Mouse (Mus musculus): ENCODE measurements around the gene Ubtf.

Gene Ubtf

GRCm38 (mm10) chr11:102317901-102318575 is 1.5 kb downstream of the Ubtf start:
- DNase-seq (ENCODE audit: low spot score in 2 of 2) = peak in 1 of 2 experiments; percentile 40

- DNase-seq (ENCODE audit: low spot score in 2 of 2) = peak; percentile 44 to 53
These were observed 2.1 kb downstream of the Ubtf start for GRCm38 (mm10) chr11:102317298-102317900.

DNA sequence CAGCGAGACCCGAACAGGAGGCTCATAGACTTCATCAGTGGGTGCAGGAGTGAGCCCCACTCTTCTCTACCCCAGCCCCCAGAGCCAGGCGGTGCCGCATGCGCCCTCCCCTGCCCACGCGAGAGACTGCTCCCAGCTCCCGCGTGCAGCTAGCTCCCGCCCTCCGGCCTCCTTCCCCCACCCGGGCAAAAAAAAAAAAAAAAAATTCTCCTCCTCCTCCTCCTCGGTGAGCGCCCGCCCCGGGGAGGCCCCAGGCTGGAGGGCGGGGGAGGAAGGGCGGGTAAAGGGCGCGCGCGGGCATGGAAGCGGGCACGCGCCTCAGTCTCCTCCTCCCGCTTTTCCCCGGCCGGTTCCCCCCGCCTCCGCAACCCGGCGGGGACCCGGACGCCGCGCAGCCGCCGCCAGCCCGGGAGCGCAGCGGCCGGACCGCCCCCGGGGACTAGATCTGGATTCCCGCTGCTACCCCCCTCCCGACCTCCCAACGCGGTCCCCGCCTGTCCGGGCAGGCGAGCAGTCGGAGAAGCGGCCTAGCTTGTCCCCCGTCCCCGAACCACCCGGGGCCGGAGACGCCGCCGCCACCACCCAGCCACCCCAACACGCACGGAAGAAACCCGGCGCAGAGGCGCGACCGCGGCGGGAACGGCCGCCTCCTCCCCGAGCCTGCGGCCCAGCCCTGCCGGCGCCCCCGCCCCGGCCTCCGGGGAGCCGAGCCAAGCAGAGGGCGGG is 2.8 kb downstream of the Ubtf start:
- peak; percentile 78 to 80 for DNase-seq (ENCODE audit: low spot score in 2 of 2)

DNA sequence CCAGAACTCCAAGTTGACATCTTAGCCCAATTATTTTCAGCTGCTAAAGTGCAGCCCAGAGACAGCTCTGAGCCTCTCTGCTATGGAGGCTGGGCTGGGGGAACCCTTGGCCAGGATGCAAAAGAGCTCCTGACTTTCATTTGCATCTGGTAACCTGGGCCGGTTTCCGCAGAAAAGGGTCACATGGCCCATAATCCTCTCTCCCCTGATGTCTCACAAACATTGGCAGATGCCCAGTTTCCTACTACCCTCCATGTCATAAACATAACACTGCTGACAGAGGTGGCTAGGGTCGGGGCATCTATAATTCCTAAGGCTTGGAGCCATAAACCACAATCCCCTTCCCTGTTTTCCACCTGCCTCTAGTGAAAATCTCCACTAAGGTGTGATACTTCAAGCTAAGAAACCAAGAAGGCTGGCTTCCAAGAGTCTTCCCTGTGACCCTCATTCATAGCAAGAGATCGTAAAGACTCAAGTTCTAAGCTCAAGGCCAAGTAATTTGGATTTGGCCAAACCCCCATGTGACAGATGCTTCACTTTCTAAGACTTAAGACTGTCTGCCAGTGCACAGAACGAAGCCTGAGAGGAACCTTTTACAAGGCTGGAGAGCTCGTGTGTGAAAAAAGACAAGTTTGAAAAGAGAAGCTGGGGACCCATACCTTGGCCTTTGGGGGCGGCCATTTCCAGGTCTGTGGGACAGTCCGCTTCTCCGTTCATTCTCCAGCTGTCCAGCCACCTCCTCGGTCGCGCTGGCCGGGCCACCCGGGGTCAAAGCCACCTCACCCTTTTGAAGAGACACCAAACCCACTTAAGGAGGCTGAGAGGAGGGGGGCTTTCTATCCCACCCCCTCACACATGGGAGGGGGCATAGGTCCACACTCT is 3.6 kb downstream of the Ubtf start:
- no peak for DNase-seq (ENCODE audit: low spot score in 2 of 2)

- DNase-seq (ENCODE audit: low spot score in 2 of 2) = no peak
These were observed 5.2 kb downstream of the Ubtf start for GRCm38 (mm10) chr11:102314321-102314720.

DNA sequence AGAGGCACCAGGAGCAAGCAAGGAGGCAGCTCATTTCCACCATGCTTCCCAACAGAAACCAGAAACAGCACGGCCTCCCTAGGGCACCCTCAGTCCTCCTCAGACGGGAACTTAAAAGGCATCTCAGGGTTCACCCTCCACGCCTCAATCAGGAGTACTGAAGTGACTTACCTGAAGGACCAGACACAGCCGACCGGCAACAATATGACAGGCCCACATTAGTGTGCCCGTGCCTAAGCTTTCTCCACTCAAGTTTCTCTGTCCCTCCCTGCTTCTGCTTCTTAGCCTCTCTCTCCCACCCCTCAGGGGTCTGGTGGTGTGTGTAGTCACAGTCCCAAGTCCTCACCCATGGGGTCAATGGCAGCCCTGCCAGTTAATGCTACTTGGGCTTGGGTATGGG is 7.0 kb downstream of the Ubtf start:
- DNase-seq (ENCODE audit: low spot score in 2 of 2) = no peak

- no peak for DNase-seq (ENCODE audit: low spot score in 2 of 2)
These were observed 7.6 kb downstream of the Ubtf start for GRCm38 (mm10) chr11:102311966-102312365.

GRCm38 (mm10) chr11:102310768-102311695 is 8.5 kb downstream of the Ubtf start:
- no peak for DNase-seq (ENCODE audit: low spot score in 2 of 2)

DNA sequence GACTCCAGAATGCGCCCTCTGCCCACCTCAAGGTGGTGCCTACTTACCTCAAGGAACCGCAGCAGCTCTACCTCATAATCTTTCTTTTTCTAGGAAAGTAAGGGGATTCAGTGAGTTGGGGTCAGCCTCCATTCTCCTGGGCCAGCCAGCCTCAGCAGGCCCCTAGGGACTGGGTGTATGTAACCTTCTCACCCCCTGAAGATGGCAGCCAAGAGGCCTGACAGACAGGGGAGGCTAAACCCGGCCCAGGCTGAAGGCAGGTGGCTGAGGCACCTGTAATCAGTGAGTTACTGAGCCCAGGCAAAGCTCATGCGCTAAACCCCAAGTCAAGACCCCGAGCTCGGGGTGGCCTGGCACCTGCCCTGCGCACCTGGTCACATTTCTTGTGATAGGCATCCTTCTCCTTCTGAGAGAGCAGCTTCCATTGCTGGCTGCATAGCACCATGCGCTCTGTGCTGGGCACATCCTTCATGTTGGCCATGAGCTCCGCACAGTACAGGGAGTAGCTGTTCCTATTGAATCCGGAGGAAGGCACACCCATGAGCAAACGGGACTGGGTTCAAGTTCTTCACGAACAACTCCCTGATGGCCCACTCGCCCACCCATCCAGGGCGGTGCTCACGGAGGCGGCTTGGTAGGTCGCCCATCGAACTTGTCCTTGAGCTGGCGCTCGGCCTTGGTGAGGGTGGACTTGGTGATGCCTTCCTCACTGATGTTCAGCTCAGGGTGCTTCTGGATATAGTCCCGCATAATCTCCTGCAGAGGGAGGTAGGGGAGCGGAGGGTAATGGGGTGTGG is 9.5 kb downstream of the Ubtf start:
- DNase-seq (ENCODE audit: low spot score in 2 of 2) = no peak

DNA sequence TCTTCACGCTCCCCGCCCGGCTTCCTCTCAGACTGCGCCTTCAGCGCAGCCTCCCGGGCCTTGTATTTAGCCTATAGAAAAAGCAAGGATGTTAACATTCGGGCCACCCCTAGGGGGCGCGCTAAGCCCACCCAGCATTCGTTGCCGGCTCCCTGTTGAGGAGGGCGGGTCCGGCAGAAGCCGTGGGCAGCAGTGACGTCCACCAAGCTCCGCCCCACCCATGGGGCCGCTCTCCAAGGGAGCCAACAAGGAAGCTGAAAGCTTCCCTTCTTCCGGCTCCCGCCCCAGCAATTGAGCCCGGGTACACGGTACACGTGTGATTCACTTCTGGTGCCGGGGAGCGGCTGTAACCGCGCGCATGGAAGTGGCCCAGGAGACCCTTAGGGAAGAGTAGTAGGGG is 10.6 kb downstream of the Ubtf start:
- peak; percentile 98 for DNase-seq (ENCODE audit: low spot score in 2 of 2)

GRCm38 (mm10) chr11:102308104-102308503 is 11.4 kb downstream of the Ubtf start:
- no peak for DNase-seq (ENCODE audit: low spot score in 2 of 2)

GRCm38 (mm10) chr11:102305359-102305758 is 14.2 kb downstream of the Ubtf start:
- DNase-seq (ENCODE audit: low spot score in 2 of 2) = no peak

DNA sequence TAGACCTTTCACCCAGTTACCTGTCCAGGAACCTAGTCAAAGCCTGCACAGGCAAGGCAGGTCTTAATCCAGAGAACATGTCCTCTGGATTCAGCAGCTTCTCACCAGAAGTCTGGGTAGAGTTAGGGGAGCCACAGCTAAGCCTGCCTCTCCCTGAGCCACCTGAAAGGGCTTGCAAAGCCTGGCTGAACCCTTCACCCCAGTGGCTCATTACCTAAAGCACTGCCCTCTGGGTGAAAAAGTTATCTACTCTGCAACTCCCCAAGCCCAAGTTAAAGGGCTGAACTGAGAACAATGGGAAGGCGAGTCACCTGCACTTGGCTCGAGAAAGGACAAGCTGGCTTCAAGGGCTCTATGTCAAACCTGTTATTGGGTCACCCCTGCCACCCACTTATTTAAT is 15.4 kb downstream of the Ubtf start:
- no peak for DNase-seq (ENCODE audit: low spot score in 2 of 2)

DNA sequence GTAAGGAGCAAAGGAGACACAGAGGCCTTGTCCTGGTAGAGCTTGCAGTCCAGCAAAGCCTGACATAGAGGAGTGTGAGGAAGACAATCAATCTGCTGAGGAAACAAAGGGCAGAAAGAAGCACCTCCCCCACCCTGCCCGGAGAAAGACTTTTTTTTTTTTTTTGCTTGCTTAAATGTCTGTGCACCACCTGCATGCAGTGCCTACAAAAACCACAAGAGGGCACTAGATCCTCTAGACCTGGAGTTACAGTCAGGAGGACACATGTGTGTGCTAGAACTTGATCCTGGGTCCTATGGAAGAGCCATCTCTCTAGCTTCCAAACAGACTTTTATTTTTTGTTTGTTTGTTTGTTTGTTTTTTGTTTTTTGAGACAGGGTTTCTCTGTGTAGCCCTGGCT is 19.7 kb downstream of the Ubtf start:
- DNase-seq (ENCODE audit: low spot score in 2 of 2) = peak in 1 of 2 experiments; percentile 46

DNA sequence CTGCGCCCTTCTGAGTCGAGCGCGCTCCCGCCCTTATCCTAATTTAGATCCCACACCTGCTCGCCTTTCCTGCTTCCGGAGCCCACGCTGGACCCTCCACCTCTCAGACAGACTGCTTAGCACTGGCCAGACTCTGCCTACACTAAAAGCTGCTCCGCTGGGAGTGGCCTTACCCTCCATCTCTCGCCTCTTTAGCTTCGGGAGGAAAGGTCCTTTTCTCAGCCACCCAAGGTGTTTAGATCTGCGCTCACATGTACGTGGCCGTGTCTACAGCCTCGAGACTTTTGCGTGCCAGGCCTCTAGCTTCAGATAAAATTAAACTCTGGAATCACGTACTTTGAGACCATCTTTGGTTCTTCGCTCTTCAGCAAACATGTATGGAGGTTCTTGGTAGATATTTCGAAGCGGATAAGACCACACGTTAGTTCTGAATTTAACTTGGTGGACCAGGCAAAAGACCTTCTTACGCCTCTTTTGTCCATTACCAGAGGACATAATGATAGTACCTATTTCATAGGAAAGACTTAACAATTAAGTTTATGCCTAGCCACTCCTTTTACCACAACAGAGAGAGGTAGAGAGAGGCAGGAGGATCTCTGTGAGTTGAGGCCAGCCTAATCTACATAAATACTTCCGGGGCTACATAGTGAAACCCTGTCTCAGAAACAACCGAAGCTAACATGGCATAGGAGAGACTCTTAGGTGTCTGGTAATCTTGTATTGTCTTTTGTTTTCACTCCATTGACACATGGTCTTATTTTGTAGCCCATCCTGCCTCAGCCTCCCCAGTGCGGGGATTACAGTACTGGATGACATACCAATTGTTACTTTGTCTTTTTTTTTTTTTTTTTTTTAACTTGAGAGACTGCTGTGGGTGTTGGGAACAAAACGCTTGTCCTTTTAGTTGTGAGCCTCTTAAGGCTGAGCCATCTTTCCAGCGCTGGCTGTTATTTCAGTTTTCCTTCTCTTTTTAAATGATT is 21.7 kb downstream of the Ubtf start:
- DNase-seq (ENCODE audit: low spot score in 2 of 2) = no peak

DNA sequence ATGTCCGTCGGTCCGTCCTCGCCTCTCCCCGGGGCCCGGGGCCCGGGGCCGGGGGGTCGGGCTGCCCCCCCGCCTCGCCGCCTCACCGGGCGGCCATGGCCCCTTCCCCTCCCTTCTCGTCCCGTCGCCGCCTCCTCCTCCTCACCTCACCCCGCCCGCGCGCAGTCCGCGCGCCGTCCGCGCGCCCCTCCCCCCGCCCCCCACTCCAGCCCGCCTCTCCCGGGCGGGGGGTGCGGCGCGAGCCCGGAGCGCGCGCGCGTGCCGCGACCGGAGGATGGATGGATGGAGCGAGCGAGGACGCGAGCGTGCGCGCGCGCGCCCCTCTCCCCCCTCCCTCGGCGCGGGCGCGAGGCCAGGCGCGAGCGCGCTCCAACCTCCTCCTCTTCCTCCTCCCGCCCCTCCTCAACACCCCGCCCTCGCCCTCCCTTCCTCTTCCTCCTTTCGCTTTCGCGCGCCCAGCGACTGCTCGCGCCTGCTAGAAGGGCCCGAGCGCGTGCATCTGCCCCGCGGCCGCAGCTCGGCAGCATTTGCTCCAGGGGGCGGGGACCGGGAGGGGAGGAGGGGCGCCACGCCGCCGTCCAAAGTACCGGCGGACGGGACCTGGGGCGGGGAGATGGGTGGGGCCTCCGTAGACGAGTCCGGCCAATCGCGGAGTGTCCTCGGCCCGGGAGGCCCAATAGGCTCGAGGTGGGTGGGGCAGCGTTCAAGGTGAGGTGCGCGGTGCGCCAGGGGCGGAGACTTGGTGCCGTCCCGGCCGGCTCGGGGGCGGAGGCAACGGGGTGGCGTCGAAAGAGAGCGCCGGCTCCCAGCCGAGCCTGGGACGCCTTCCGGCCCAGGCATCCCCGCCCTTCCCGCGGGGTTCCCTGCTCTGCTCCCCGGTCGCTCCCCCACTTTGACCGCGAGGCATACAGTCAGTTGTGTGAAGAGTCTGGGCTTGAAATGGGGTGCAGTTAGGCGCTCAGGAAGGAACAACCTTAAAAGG is 22.8 kb downstream of the Ubtf start, which contains the start of gene Atxn7l3:
Atxn7l3 (minus strand) TSS at position 141 of the 982 bp plus-strand sequence.
- peak; percentile 98 for DNase-seq (ENCODE audit: low spot score in 2 of 2)

Data from right cerebral cortex, adult 2 months (tissue).